Mouse (Mus musculus) urinary bladder, postnatal 4 days (tissue): Measurements from ENCODE around the gene Coro1c.

ENCODE experiments used
- DNase-seq, 2 experiments: peaks; one replicate each; pipeline ENCODE4 v3.0.0; 2021 to 2022; ENCODE audit warnings: low spot score in 2 of 2

Coro1c gene

GRCm38 (mm10) chr5:113855696-113856095 lies 52.9 kb downstream of the Coro1c start:
- no peak for DNase-seq

- DNase-seq, result no peak
Observed at GRCm38 (mm10) chr5:113855117-113855516, 53.4 kb downstream of the Coro1c start.

GRCm38 (mm10) chr5:113854494-113854893 lies 54.1 kb downstream of the Coro1c start:
- DNase-seq, result peak; percentile 76 to 89

- DNase-seq, result no peak
Observed at GRCm38 (mm10) chr5:113853541-113853940, 55.0 kb downstream of the Coro1c start.

GRCm38 (mm10) chr5:113852463-113852862 lies 56.1 kb downstream of the Coro1c start:
- DNase-seq, result no peak

- no peak for DNase-seq
Observed at GRCm38 (mm10) chr5:113850680-113851230, 57.8 kb downstream of the Coro1c start.

GRCm38 (mm10) chr5:113847636-113848035 lies 60.9 kb downstream of the Coro1c start:
- DNase-seq, result no peak

GRCm38 (mm10) chr5:113846656-113847055 lies 61.9 kb downstream of the Coro1c start:
- no peak for DNase-seq

GRCm38 (mm10) chr5:113845627-113846026 lies 62.9 kb downstream of the Coro1c start:
- no peak for DNase-seq

GRCm38 (mm10) chr5:113844721-113845120 lies 63.8 kb downstream of the Coro1c start:
- peak; percentile 48 to 80 for DNase-seq

GRCm38 (mm10) chr5:113844106-113844505 lies 64.5 kb downstream of the Coro1c start:
- DNase-seq, result no peak

GRCm38 (mm10) chr5:113842906-113843305 lies 65.7 kb downstream of the Coro1c start:
- no peak for DNase-seq

GRCm38 (mm10) chr5:113842244-113842643 lies 66.3 kb downstream of the Coro1c start:
- no peak for DNase-seq

- DNase-seq, result no peak
Observed at GRCm38 (mm10) chr5:113841243-113842225, 67.0 kb downstream of the Coro1c start.

GRCm38 (mm10) chr5:113840443-113840842 lies 68.1 kb downstream of the Coro1c start:
- DNase-seq, result no peak

- no peak for DNase-seq
Observed at GRCm38 (mm10) chr5:113836961-113837360, 71.6 kb downstream of the Coro1c start.

- DNase-seq, result no peak
Observed at GRCm38 (mm10) chr5:113833316-113833947, 75.1 kb downstream of the Coro1c start.

GRCm38 (mm10) chr5:113832490-113832901 lies 76.1 kb downstream of the Coro1c start, which contains the start of gene Selplg:
Gene Selplg (minus strand): TSS chr5:113832644.
- no peak for DNase-seq

- no peak for DNase-seq
Observed at GRCm38 (mm10) chr5:113831741-113832140, 76.8 kb downstream of the Coro1c start.

GRCm38 (mm10) chr5:113830796-113831195 lies 77.8 kb downstream of the Coro1c start:
- no peak for DNase-seq

GRCm38 (mm10) chr5:113830292-113830643 lies 78.3 kb downstream of the Coro1c start:
- no peak for DNase-seq

- DNase-seq, result no peak
Observed at GRCm38 (mm10) chr5:113829566-113830291, 78.8 kb downstream of the Coro1c start.
